8 mouse cellular contexts compared by ENCODE assay signal in genomic region chr2:150904272-150904935, GRCm38 (mm10). TPM values are rescaled to one million over a fixed set of nuclear protein-coding genes. Genes with fewer than 3 reads are reported as not detected.
DNase-seq lines count a peak whose midpoint lies in the region; ATAC-seq and TF ChIP-seq lines count a peak whose summit lies in the region.

Gene Abhd12, minus strand, starts transcription at chr2:150904741.

- peak; percentile 90 for TF ChIP-seq POLR2A in CH12.LX (IDR thresholded peaks at IDR 0.05; ENCODE audit: low read depth, low read length)
- peak; percentile 70 for TF ChIP-seq POLR2A in testis, adult 2 months (IDR thresholded peaks at IDR 0.05; ENCODE audit: control insufficient read depth, low read depth, low read length)

- dilution Hi-C loops in CH12.LX (cut with MboI; ENCODE audit: extremely low pct_ligation_motif_present, extremely low pct_unique_long_range_greater_than_20kb, low sequenced_read_pairs) = no loop called here

- H3K9ac ChIP-seq in CH12.LX (ENCODE audit: insufficient read depth, low read depth) = peak within 1 kb of the TSS; percentile 68
- H3K9ac ChIP-seq in forebrain, embryonic 12.5 days = peak within 1 kb of the TSS; percentile 93
- peak within 1 kb of the TSS; percentile 71 for H3K9ac ChIP-seq in heart, postnatal 0 days (replicated peaks; ENCODE audit: low read depth, low read length)
- H3K9ac ChIP-seq in liver, embryonic 16.5 days (ENCODE audit: low read depth, low read length) = peak within 1 kb of the TSS; percentile 85
- peak within 1 kb of the TSS; percentile 94 for H3K9ac ChIP-seq in neural tube, embryonic 13.5 days

- TF ChIP-seq EP300 in CH12.LX (IDR thresholded peaks at IDR 0.05; ENCODE audit: low read length) = no peak
- TF ChIP-seq EP300 in heart, postnatal 0 days (IDR thresholded peaks at IDR 0.05; ENCODE audit: low read depth) = no peak

- peak; percentile 95 for DNase-seq in CH12.LX (ENCODE audit: extremely low read depth)
- peak; percentile 93 for DNase-seq in c-Kit-positive CD71-positive TER-119-negative erythroid progenitor cells, embryonic 14.5 days (ENCODE audit: low read depth)
- DNase-seq in heart, postnatal 0 days (ENCODE audit: low spot score) = peak; percentile 96
- peak; percentile 99 to 100 for DNase-seq in kidney, postnatal 4 days

- H3K4me3 ChIP-seq in CH12.LX (replicated peaks in 1 of 3; ENCODE audit: low read depth in 2 of 3, low read length in 2 of 3, poor library complexity in 1 of 3) = peak within 1 kb of the TSS; percentile 81 to 97 (median 88)
- peak within 1 kb of the TSS; percentile 90 for H3K4me3 ChIP-seq in forebrain, embryonic 12.5 days (replicated peaks)
- H3K4me3 ChIP-seq in heart, postnatal 0 days (ENCODE audit: low read depth, low read length) = peak within 1 kb of the TSS; percentile 65
- peak within 1 kb of the TSS; percentile 91 for H3K4me3 ChIP-seq in liver, embryonic 16.5 days (ENCODE audit: low read depth, low read length)
- peak within 1 kb of the TSS; percentile 85 for H3K4me3 ChIP-seq in neural tube, embryonic 13.5 days
- H3K4me3 ChIP-seq in testis, adult 2 months (ENCODE audit: control insufficient read depth, low read depth, low read length) = peak within 1 kb of the TSS; percentile 94

- peaks cover 3 to 22% of the 10 kb centered on the region in 2 experiments; a peak in 3 of 4 replicates for H3K4me1 ChIP-seq in CH12.LX (ENCODE audit: control insufficient read depth in 1 of 2, insufficient read depth in 2 of 2)
- H3K4me1 ChIP-seq in forebrain, embryonic 12.5 days = peaks cover 19% of the 10 kb centered on the region
- H3K4me1 ChIP-seq in heart, postnatal 0 days (ENCODE audit: control insufficient read depth, insufficient read depth) = no peaks in the 10 kb centered on the region
- peaks cover 18% of the 10 kb centered on the region for H3K4me1 ChIP-seq in liver, embryonic 16.5 days (ENCODE audit: control insufficient read depth, low read depth, low read length)
- H3K4me1 ChIP-seq in neural tube, embryonic 13.5 days (replicated peaks) = peaks cover 24% of the 10 kb centered on the region
- peaks cover 4% of the 10 kb centered on the region for H3K4me1 ChIP-seq in testis, adult 2 months (ENCODE audit: control insufficient read depth, insufficient read depth, low read length)

- peak within 1 kb of the TSS; percentile 50 for H3K27ac ChIP-seq in CH12.LX (ENCODE audit: insufficient read depth, low read depth)
- peak within 1 kb of the TSS; percentile 88 for H3K27ac ChIP-seq in forebrain, embryonic 12.5 days
- peak within 1 kb of the TSS; percentile 82 for H3K27ac ChIP-seq in heart, postnatal 0 days (ENCODE audit: low read depth)
- peak within 1 kb of the TSS; percentile 91 for H3K27ac ChIP-seq in liver, embryonic 16.5 days (ENCODE audit: low read length)
- H3K27ac ChIP-seq in neural tube, embryonic 13.5 days (replicated peaks) = peak within 1 kb of the TSS; percentile 91
- peak within 1 kb of the TSS; percentile 92 for H3K27ac ChIP-seq in testis, adult 2 months (ENCODE audit: control insufficient read depth, insufficient read depth, low read depth, low read length)

- peak; percentile 99 for ATAC-seq in forebrain, embryonic 12.5 days (ENCODE audit: low FRiP score)
- ATAC-seq in heart, postnatal 0 days (ENCODE audit: insufficient read depth, low read depth) = peak; percentile 98
- ATAC-seq in liver, embryonic 16.5 days (ENCODE audit: low read depth) = peak; percentile 96
- peak; percentile 99 for ATAC-seq in neural tube, embryonic 13.5 days (ENCODE audit: low read depth)

- H3K36me3 ChIP-seq in CH12.LX (replicated peaks in 1 of 2; ENCODE audit: control insufficient read depth in 1 of 2, insufficient read depth in 1 of 2, low read length in 1 of 2) = peaks cover 2 to 14% of the 10 kb centered on the region in 2 experiments
- no peaks in the 10 kb centered on the region; the same call in 1 of the 2 replicates for H3K36me3 ChIP-seq in forebrain, embryonic 12.5 days (replicated peaks)
- H3K36me3 ChIP-seq in heart, postnatal 0 days (replicated peaks; ENCODE audit: control insufficient read depth, insufficient read depth, low read length) = no peaks in the 10 kb centered on the region; the same call in 1 of the 2 replicates
- H3K36me3 ChIP-seq in liver, embryonic 16.5 days (ENCODE audit: control insufficient read depth, insufficient read depth) = no peaks in the 10 kb centered on the region
- peaks cover 8% of the 10 kb centered on the region for H3K36me3 ChIP-seq in neural tube, embryonic 13.5 days
- H3K36me3 ChIP-seq in testis, adult 2 months (ENCODE audit: control insufficient read depth, insufficient read depth, low read length) = no peaks in the 10 kb centered on the region

- no peak for TF ChIP-seq RAD21 in CH12.LX (IDR thresholded peaks at IDR 0.05; ENCODE audit: low read depth, low read length)

- no peaks in the 10 kb centered on the region for H3K9me3 ChIP-seq in CH12.LX (replicated peaks; ENCODE audit: low read length)
- no peaks in the 10 kb centered on the region for H3K9me3 ChIP-seq in forebrain, embryonic 12.5 days
- H3K9me3 ChIP-seq in heart, postnatal 0 days (replicated peaks; ENCODE audit: control insufficient read depth, low read length) = no peaks in the 10 kb centered on the region
- no peaks in the 10 kb centered on the region for H3K9me3 ChIP-seq in liver, embryonic 16.5 days (replicated peaks; ENCODE audit: control insufficient read depth, low read length)
- H3K9me3 ChIP-seq in neural tube, embryonic 13.5 days = no peaks in the 10 kb centered on the region

- in situ Hi-C loops in CH12.LX (cut with MboI; ENCODE audit: low pct_ligation_motif_present, low pct_unique_long_range_greater_than_20kb, low sequenced_read_pairs) = no loop called here

- under 1% methylated on average over 71 of the region's 72 CpGs for WGBS in forebrain, embryonic 12.5 days
- 0% methylated on average over 63 of the region's 72 CpGs for WGBS in heart, postnatal 0 days
- WGBS in liver, embryonic 16.5 days (ENCODE audit: insufficient replicate concordance) = under 1% methylated on average over 72 of the region's 72 CpGs
- under 1% methylated on average over 70 of the region's 72 CpGs for WGBS in neural tube, embryonic 13.5 days

- peak within 1 kb of the TSS; percentile 88 for H3K4me2 ChIP-seq in CH12.LX (ENCODE audit: insufficient read depth, low read depth, poor library complexity, severe bottlenecking)
- peak within 1 kb of the TSS; percentile 82 for H3K4me2 ChIP-seq in forebrain, embryonic 12.5 days
- H3K4me2 ChIP-seq in heart, postnatal 0 days (ENCODE audit: low read depth, low read length) = peak within 1 kb of the TSS; percentile 89
- peak within 1 kb of the TSS; percentile 98 for H3K4me2 ChIP-seq in liver, embryonic 16.5 days (ENCODE audit: low read depth, low read length)
- peak within 1 kb of the TSS; percentile 90 for H3K4me2 ChIP-seq in neural tube, embryonic 13.5 days

- H3K27me3 ChIP-seq in CH12.LX (replicated peaks) = no peaks in the 10 kb centered on the region
- no peaks in the 10 kb centered on the region for H3K27me3 ChIP-seq in forebrain, embryonic 12.5 days
- H3K27me3 ChIP-seq in heart, postnatal 0 days (ENCODE audit: control insufficient read depth, insufficient read depth, low read length) = no peaks in the 10 kb centered on the region
- no peaks in the 10 kb centered on the region for H3K27me3 ChIP-seq in liver, embryonic 16.5 days (ENCODE audit: control insufficient read depth, insufficient read depth, low read depth, low read length)
- peaks cover 3% of the 10 kb centered on the region; the same call in 1 of the 2 replicates for H3K27me3 ChIP-seq in neural tube, embryonic 13.5 days
- H3K27me3 ChIP-seq in testis, adult 2 months (ENCODE audit: control insufficient read depth, insufficient read depth, low read length) = no peaks in the 10 kb centered on the region

- TF ChIP-seq CTCF in CH12.LX (conservative IDR thresholded peaks at IDR 0.05 in 1 of 2, IDR thresholded peaks at IDR 0.05 in 1 of 2; ENCODE audit: low read depth in 2 of 2, low read length in 2 of 2) = no peak
- no peak for TF ChIP-seq CTCF in heart, postnatal 0 days (IDR thresholded peaks at IDR 0.05; ENCODE audit: low read depth)
- 0 out of 2 replicates have a peak, but pooled peaks have one; percentile 0 for TF ChIP-seq CTCF in testis, adult 2 months (IDR thresholded peaks at IDR 0.05; ENCODE audit: control insufficient read depth, insufficient read depth, insufficient replicate concordance, low read depth, low read length)

- H3K79me2 ChIP-seq in CH12.LX (replicated peaks; ENCODE audit: control insufficient read depth, extremely low read depth, insufficient read depth, poor library complexity, severe bottlenecking) = peaks cover 2% of the 10 kb centered on the region; the same call in 1 of the 2 replicates

TF ChIP-seq in CH12.LX, 34 proteins besides CTCF, POLR2A, EP300 and RAD21 (continues in another document):
- TF ChIP-seq TCF12 (IDR thresholded peaks at IDR 0.05; ENCODE audit: low read depth, low read length) (peak; percentile 82), SIN3A (IDR thresholded peaks at IDR 0.05; ENCODE audit: low read length) (peak; percentile 84), HCFC1 (IDR thresholded peaks at IDR 0.05; ENCODE audit: low read depth, low read length) (peak; percentile 92), BHLHE40 (IDR thresholded peaks at IDR 0.05; ENCODE audit: low read depth, low read length) (no peak), NRF1 (IDR thresholded peaks at IDR 0.05; ENCODE audit: low read depth, low read length) (peak; percentile 71), CHD2 (IDR thresholded peaks at IDR 0.05; ENCODE audit: low read length) (peak; percentile 11; the same call in 1 of the 2 replicates), ELF1 (IDR thresholded peaks at IDR 0.05; ENCODE audit: low read depth, low read length) (peak; percentile 99), MAFK (IDR thresholded peaks at IDR 0.05; ENCODE audit: insufficient replicate concordance, low read length) (no peak), MXI1 (IDR thresholded peaks at IDR 0.05; ENCODE audit: low read depth, low read length) (no peak), KAT2A (IDR thresholded peaks at IDR 0.05; ENCODE audit: insufficient replicate concordance, low read length) (peak; percentile 82; the same call in 1 of the 2 replicates), SMC3 (IDR thresholded peaks at IDR 0.05; ENCODE audit: low read depth, low read length) (no peak), ZNF384 (IDR thresholded peaks at IDR 0.05; ENCODE audit: low read depth, low read length) (no peak), MAX (IDR thresholded peaks at IDR 0.05; ENCODE audit: low read length) (peak; percentile 57; the same call in 1 of the 2 replicates)

RNA-seq across cellular contexts. Expression of gene Abhd12, which starts in this region (rescaled TPM):
- 43.6 and 45.5 TPM in 2 replicates for total RNA-seq in CH12.LX (2012; rRNA removed)
- 51.5 and 51.9 TPM in 2 replicates for total RNA-seq in CH12.LX (2014; rRNA removed)
- 45.7 and 51.3 TPM in 2 replicates for polyA plus RNA-seq in CH12.LX (2012; ENCODE audit: insufficient read length, low read depth)
- 57.2 and 60.1 TPM in 2 replicates for polyA plus RNA-seq in forebrain, embryonic 12.5 days (2016; fragmentation: Nextera tagmentation; extraction: Ambion mirVana)
- 32.6 and 41.4 TPM in 2 replicates for total RNA-seq in heart, postnatal 0 days (2014; rRNA removed; ENCODE audit: low replicate concordance)
- 31.5 and 34.0 TPM in 2 replicates for polyA plus RNA-seq in heart, postnatal 0 days (2015; fragmentation: Nextera tagmentation; extraction: Ambion mirVana)
- polyA plus RNA-seq in liver, embryonic 16.5 days (2015; fragmentation: Nextera tagmentation; extraction: Ambion mirVana) = 18.3 and 19.0 TPM in 2 replicates
- 108 and 109 TPM in 2 replicates for polyA plus RNA-seq in neural tube, embryonic 13.5 days (2015; fragmentation: Nextera tagmentation; extraction: Ambion mirVana)
- polyA plus RNA-seq in testis, adult 2 months (2012; rRNA removed) = 49.2 and 55.6 TPM in 2 replicates

Comparison
In these comparisons a context has a peak if more than half of its experiments do, and no peak if none do; other contexts are left out.
1. Peak in every context shown above with its lines: DNase-seq, ATAC-seq, H3K4me3 ChIP-seq and H3K27ac ChIP-seq.